Mouse (Mus musculus): ENCODE results near the gene Epc2.

- TF ChIP-seq CTCF (IDR thresholded peaks at IDR 0.05; ENCODE audit: insufficient read depth, low read depth, low read length) (no peak), POLR2A (IDR thresholded peaks at IDR 0.05; ENCODE audit: insufficient read depth, low read depth, low read length) (no peak)
These were observed 97.2 kb downstream of the Epc2 start for GRCm38 (mm10) chr2:49548492-49548891.
